Comparison of ENCODE assay signal across 11 mouse cellular contexts in genomic region chr6:30356680-30357079, GRCm38 (mm10).
A peak's percentile ranks its signal among the peaks of the same experiment; 100 is the strongest.
DNase-seq lines count a peak whose midpoint lies in the region; ATAC-seq lines count a peak whose summit lies in the region.
"Had no signal": no experiment of that assay in that cellular context is flagged by ENCODE, and none has a peak within 500 bp of the region (broad histone marks: within the 10 kb centered on the region; RNA-seq: fewer than 3 reads in every experiment).

No protein-coding gene starts in this region.

- no peak for ATAC-seq in cerebellum, adult (ENCODE audit: insufficient number of reproducible peaks, low FRiP score, low TSS enrichment)
- ATAC-seq: Patski had no signal

- DNase-seq in cerebellum, adult 11-12 months, result peak; percentile 18
- peak; percentile 31 to 32 for DNase-seq in spleen, postnatal 10 days (ENCODE audit: low spot score in 2 of 2)
- DNase-seq in spleen, postnatal 36 days (ENCODE audit: low spot score in 2 of 2), result no peak
- DNase-seq in cerebellum, postnatal 25 days, result peak; percentile 21 to 41
- peak; percentile 56 for DNase-seq in testis, postnatal 10 days (ENCODE audit: low spot score)
- DNase-seq in retina, postnatal 1 day, result no peak
- DNase-seq in kidney, adult 18-20 months, result no peak
- DNase-seq: kidney, postnatal 4 days; thymus, postnatal 25 days had no signal

Comparison
In these comparisons a context has a peak if more than half of its experiments do, and no peak if none do; other contexts are left out.
1. DNase-seq: peak in cerebellum, adult 11-12 months (single experiment), spleen, postnatal 10 days (2 of 2), cerebellum, postnatal 25 days (2 of 2) and testis, postnatal 10 days (single experiment); none in spleen, postnatal 36 days (0 of 2), retina, postnatal 1 day (single experiment) and kidney, adult 18-20 months (single experiment).